In genomic region chr12:55465401-55465983, GRCm38 (mm10) we compare ENCODE assay signal across 8 mouse cellular contexts. TPM values are rescaled to one million over a fixed set of nuclear protein-coding genes. Genes with fewer than 3 reads are reported as not detected.
A peak's percentile ranks its signal among the peaks of the same experiment; 100 is the strongest.
DNase-seq lines count a peak whose midpoint lies in the region; ATAC-seq and TF ChIP-seq lines count a peak whose summit lies in the region.

No protein-coding gene starts in this region.

- H3K4me1 ChIP-seq in hindbrain, embryonic 14.5 days (replicated peaks; ENCODE audit: control insufficient read depth, insufficient read depth, low read length) = peaks cover 25% of the 10 kb centered on the region
- H3K4me1 ChIP-seq in lung, embryonic 15.5 days = peaks cover 80% of the 10 kb centered on the region

- 76% methylated on average over 17 of the region's 17 CpGs for WGBS in hindbrain, embryonic 14.5 days
- WGBS in lung, embryonic 15.5 days = 78% methylated on average over 17 of the region's 17 CpGs

- no peak overlapping the region for H3K4me3 ChIP-seq in hindbrain, embryonic 14.5 days (replicated peaks; ENCODE audit: low read length)
- H3K4me3 ChIP-seq in lung, embryonic 15.5 days = no peak overlapping the region

- peak overlapping the region; percentile 71; the same call in 1 of the 2 replicates for H3K27ac ChIP-seq in hindbrain, embryonic 14.5 days
- peak overlapping the region; percentile 73; the same call in 1 of the 2 replicates for H3K27ac ChIP-seq in lung, embryonic 15.5 days

- no peaks in the 10 kb centered on the region for H3K36me3 ChIP-seq in hindbrain, embryonic 14.5 days (replicated peaks; ENCODE audit: control insufficient read depth, insufficient read depth)
- H3K36me3 ChIP-seq in lung, embryonic 15.5 days = no peaks in the 10 kb centered on the region

- DNase-seq in lung, adult 18-20 months = peak; percentile 73 to 78
- no peak for DNase-seq in lung, postnatal 10 days
- DNase-seq in brain, embryonic 14.5 days (ENCODE audit: low read depth) = peak; percentile 37
- DNase-seq in hindbrain, embryonic 14.5 days (ENCODE audit: low spot score) = no peak
- DNase-seq in right cerebral cortex, postnatal 25 days = no peak
- no peak for DNase-seq in layer of hippocampus, adult 18-20 months (ENCODE audit: low spot score in 2 of 2)
- DNase-seq in neural tube, embryonic 10.5 days (ENCODE audit: extremely low spot score, low spot score) = no peak

- TF ChIP-seq CTCF in brain, embryonic 14.5 days (IDR thresholded peaks at IDR 0.05; ENCODE audit: borderline replicate concordance, extremely low read depth, insufficient read depth, insufficient read length) = no peak

- H3K9me3 ChIP-seq in hindbrain, embryonic 14.5 days (ENCODE audit: control insufficient read depth, low read length) = no peaks in the 10 kb centered on the region
- no peaks in the 10 kb centered on the region for H3K9me3 ChIP-seq in lung, embryonic 15.5 days

- no peak for TF ChIP-seq POLR2A in brain, embryonic 14.5 days (IDR thresholded peaks at IDR 0.05; ENCODE audit: borderline replicate concordance, extremely low read depth, insufficient read depth, insufficient read length, poor library complexity, severe bottlenecking)

- no peaks in the 10 kb centered on the region for H3K27me3 ChIP-seq in hindbrain, embryonic 14.5 days (ENCODE audit: control insufficient read depth, insufficient read depth, low read length)
- no peaks in the 10 kb centered on the region for H3K27me3 ChIP-seq in lung, embryonic 15.5 days

- no peak overlapping the region for H3K9ac ChIP-seq in hindbrain, embryonic 14.5 days
- no peak overlapping the region for H3K9ac ChIP-seq in lung, embryonic 15.5 days

- no peak overlapping the region for H3K4me2 ChIP-seq in hindbrain, embryonic 14.5 days (replicated peaks)
- H3K4me2 ChIP-seq in lung, embryonic 15.5 days = peak overlapping the region; percentile 37; the same call in 1 of the 2 replicates

- ATAC-seq in hindbrain, embryonic 14.5 days (ENCODE audit: low FRiP score) = no peak
- ATAC-seq in lung, embryonic 15.5 days (ENCODE audit: borderline replicate concordance, extremely low read depth, low FRiP score, low TSS enrichment) = no peak

RNA-seq across cellular contexts. Expression of gene Nfkbia, which starts 27.0 kb away (rescaled TPM):
- 41.0 and 46.0 TPM in 2 replicates for polyA plus RNA-seq in brain, embryonic 14.5 days (2012; rRNA removed)
- 59.7 and 63.9 TPM in 2 replicates for polyA plus RNA-seq in hindbrain, embryonic 14.5 days (2014; fragmentation: Nextera tagmentation; extraction: Ambion mirVana)
- 110 and 116 TPM in 2 replicates for polyA plus RNA-seq in lung, embryonic 15.5 days (2015; fragmentation: Nextera tagmentation; extraction: Ambion mirVana)
- 10 to 100 TPM; 33.8 to 54.4 TPM for total RNA-seq in layer of hippocampus, adult 18-20 months (2021)

Comparison
In these comparisons a context has a peak if more than half of its experiments do, and no peak if none do; other contexts are left out.
1. DNase-seq: peak in lung, adult 18-20 months (2 of 2) and brain, embryonic 14.5 days (single experiment); none in lung, postnatal 10 days (single experiment), hindbrain, embryonic 14.5 days (single experiment), right cerebral cortex, postnatal 25 days (single experiment), layer of hippocampus, adult 18-20 months (0 of 2) and neural tube, embryonic 10.5 days (single experiment).